Mouse (Mus musculus): ENCODE data around the gene Col12a1.
"Not testable (repeated sequence)": the region's sequence is repeated elsewhere in the genome, so short reads cannot be mapped to it uniquely, and the experiment has no call there.

The Col12a1 gene

GRCm38 (mm10) chr9:79689771-79690535, 28.7 kb downstream of the Col12a1 start:
- DNase-seq (ENCODE audit: low spot score): no peak

- DNase-seq (ENCODE audit: low spot score): no peak
These were observed 29.3 kb downstream of the Col12a1 start for GRCm38 (mm10) chr9:79689342-79689741.

DNA sequence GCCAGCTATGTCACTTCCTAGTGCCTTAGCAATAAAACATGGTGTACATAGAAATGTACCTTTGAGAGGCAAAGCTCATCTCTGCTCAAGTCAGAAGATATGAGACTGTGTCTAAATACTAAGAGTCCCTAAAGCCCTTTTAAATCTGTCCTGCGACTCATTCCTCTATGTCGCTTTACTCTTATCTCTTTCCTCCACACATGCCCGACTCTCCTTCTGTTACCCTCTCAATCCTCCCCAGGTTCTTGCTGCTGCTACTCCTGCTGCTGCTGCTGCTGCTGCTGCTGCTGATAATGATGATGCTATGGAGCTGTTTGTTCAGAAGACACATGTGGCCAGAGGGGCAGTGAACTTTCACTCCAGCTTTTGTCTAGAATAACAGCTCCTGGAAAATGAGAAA, 31.4 kb downstream of the Col12a1 start:
- DNase-seq (ENCODE audit: low spot score): no peak

GRCm38 (mm10) chr9:79686049-79686448, 32.6 kb downstream of the Col12a1 start:
- no peak for DNase-seq (ENCODE audit: low spot score)

DNA sequence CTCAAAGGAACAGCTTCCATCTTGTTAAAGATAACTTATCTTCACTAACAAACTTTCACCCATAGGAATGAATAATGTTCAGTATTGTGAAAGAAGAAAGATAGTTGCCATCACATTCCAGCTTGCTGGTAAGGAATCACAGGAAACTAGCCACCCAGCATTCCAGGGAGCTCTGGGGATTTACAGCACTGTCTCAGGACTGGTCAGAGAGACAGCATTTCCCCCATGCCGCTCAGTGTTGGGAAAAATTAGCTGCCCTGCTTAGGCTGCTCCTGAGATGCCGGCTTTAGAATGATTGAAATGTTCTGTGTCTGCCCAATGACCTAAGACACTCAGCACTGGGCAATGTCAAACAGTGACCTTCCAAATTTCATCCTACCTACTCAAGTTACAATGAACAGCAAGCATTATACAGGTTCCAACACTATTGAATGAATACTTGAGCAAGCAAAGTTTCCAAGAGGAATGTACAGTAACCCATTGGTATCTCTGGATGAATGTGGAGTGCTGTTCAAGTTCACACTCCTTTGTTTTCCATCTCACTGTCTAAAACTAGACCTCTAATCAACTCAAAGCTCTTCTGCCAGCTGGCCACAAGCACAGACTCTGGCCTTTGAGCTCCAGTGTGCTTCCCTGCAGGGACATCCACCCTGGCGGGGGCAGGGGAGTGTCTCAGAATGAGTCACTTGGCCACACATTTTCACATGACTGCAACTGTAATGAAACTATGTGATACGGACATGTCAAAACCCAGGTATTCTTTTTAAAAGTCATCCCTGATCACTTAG, 38.0 kb downstream of the Col12a1 start:
- peak; percentile 22 for DNase-seq (ENCODE audit: low spot score)

- not testable (repeated sequence) for DNase-seq (ENCODE audit: low spot score)
These were observed 49.8 kb downstream of the Col12a1 start for GRCm38 (mm10) chr9:79668806-79669205.

DNA sequence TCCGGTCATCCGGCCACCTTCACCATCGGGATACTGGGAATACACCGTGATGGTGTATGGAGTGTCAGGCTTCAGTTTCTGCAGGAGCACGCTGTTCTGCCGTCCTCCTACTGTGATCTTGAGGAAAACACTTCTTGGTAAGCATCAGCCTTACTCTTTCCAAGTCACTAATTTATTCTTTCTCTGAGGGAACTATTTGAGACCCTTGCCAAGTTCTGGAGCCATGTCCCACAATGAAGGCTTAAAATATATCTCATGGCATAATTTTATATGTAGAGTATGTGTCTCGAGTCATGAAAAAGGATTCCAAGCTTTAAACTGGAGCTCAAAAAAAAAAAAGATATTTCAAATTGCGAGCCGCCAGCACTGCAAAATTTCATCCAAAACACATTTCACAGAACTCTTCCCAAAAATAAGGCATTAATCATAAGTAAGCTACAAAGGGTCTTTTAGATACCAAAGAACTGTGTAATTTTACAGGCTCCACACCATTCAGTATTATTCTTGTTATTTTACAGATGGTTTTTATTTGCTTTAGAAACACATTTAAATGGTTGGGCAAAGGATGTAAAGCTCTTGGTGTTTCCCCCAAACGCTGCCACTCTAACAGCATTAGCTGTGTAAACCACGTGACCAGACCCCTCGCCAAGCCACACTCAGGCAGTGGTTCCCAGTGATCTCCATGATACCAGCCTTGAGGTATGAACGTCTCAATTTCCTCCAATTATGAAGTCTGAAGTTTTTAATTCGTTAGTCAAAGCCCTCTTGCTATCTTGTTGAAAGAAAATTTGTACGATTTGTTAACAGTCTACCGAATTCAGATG, 65.1 kb downstream of the Col12a1 start:
- no peak for DNase-seq (ENCODE audit: low spot score)

GRCm38 (mm10) chr9:79648587-79648986, 70.0 kb downstream of the Col12a1 start:
- peak; percentile 3 for DNase-seq (ENCODE audit: low spot score)

GRCm38 (mm10) chr9:79645757-79646156, 72.9 kb downstream of the Col12a1 start:
- no peak for DNase-seq (ENCODE audit: low spot score)

DNA sequence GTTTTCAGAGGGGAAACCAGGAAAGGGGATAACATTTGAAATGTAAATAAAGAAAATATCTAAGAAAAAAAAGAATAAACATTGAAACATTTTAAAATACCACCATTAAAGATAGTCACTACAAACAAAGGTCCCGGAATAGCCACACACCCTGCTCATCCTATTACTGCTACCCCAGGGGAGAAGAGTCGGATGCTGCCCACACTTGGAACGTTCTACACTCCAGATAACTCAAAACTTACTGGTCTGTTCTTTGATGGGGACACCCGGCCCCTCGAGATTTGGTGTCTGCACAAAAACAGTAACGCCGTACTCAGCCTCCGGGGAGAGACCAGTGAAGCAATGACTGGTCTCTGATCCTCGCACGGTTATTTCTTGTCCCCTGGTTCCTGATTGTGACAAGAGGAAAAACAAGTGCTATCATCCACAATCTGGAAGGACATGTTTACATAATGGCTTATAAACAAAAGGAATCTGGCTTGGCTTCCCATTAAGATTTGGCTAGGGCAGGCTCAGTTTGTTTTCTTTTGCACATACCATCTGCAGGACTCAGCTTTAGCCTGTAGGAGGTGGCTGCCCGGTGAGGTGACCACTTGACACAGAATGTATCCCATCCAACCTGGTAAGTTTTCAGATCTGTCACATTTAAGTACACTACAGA, 79.1 kb downstream of the Col12a1 start:
- peak; percentile 45 for DNase-seq (ENCODE audit: low spot score)

DNA sequence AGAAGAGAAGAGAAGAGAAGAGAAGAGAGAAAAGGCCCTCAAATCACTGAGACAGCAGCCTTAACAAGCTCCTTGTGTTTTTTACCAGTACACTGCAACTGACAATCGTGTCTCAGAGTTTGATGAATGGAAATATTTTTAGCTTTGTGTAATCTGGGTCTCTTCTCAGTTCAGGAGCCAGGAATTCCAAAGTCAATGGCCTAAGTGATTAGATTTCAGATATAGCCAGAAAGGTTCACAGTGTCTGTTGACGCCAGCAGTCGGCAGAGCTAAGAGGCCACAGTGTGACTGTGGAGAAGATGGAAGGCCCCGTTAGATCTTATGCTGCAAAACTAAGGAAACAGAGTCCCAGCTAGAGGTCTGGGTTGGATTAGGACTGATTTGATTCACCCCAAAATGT, 80.8 kb downstream of the Col12a1 start:
- DNase-seq (ENCODE audit: low spot score): peak; percentile 10

GRCm38 (mm10) chr9:79634076-79634475, 84.6 kb downstream of the Col12a1 start:
- DNase-seq (ENCODE audit: low spot score): no peak

- no peak for DNase-seq (ENCODE audit: low spot score)
These were observed 87.4 kb downstream of the Col12a1 start for GRCm38 (mm10) chr9:79631186-79631585.

- DNase-seq (ENCODE audit: low spot score): no peak
These were observed 99.6 kb downstream of the Col12a1 start for GRCm38 (mm10) chr9:79618839-79619597.

DNA sequence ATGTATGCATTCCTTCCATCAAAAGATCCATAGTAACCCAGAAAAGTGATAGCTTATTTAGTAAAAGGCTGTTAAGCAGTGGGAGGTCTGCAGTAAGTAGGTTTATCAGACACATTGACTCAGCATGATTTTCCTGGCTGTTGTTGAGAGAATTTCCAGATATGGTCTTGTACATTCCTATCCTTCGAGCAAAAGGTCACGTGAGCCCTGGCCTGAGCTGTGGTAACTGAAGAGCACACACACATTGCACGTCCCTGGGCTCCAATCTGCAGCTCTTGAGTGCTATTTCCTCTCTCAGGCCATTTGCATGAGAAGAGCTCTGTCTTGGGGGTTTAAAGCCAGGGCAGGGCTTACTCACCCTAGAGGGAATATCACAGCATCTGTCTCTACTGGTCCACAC, 101.3 kb downstream of the Col12a1 start:
- peak; percentile 28 for DNase-seq (ENCODE audit: low spot score)

GRCm38 (mm10) chr9:79616040-79616439, 102.6 kb downstream of the Col12a1 start:
- no peak for DNase-seq (ENCODE audit: low spot score)

GRCm38 (mm10) chr9:79610286-79610685, 108.3 kb downstream of the Col12a1 start:
- peak; percentile 63 for DNase-seq (ENCODE audit: low spot score)

- DNase-seq (ENCODE audit: low spot score): no peak
These were observed 109.0 kb downstream of the Col12a1 start for GRCm38 (mm10) chr9:79609661-79610060.

DNA sequence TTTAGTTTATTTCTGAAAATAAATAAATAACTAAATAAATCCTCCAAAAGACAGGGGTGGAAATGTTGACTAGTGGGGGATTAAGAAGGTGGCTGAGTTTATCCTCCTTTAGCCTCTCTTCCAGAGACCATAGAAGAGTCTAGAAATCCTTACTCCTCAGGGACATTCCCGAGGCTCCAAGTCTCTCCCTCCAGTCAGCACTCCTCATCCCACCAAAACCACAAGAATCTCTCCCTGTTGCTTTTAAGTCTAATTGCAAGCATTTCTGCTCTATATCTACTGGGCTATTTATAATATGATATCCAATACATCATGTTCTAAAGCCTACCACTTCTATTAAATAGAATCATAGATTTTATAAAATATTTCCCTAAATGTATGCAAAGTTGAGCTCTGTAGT, 109.8 kb downstream of the Col12a1 start:
- no peak for DNase-seq (ENCODE audit: low spot score)

DNA sequence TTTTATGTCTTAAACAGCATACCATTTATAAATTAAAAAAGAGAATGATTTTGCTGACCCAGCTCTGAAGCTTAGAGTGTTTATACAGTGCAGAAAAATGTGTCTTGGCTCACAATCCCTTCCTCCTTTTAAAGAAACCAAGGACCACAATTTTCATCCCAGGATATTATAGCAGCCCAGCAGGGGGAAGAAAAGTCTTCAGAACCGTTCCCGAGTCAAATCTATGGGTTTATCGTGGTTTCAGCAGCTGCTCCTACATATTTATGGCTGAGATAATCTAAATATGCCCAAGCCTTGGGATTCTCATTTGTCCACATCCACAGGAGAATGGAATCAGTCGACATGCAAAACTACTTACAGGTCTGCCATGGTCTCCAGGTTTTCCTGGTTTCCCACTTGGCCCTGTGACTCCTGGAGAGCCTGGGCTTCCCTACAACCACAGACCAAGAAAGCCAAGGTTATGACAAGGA, 110.5 kb downstream of the Col12a1 start:
- no peak for DNase-seq (ENCODE audit: low spot score)

DNA sequence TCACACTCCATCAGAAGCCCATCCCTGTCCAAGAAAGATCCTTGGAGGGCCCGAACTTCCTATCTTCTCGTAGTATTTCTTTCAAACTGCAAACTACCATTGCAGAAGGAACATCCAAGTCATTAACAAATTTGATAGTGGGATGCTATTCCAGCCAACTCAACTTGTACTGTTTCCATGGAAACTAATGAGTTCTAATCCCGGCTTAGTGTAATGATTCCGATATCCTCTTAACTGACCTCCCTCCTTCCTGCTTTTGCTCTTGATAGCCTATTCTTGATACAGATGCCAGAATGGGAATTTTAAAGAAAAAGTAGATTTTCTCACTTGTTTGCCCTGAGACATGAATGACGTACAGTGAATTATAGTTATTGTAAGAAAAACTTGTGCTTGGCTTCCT, 112.5 kb downstream of the Col12a1 start:
- no peak for DNase-seq (ENCODE audit: low spot score)
